Mouse (Mus musculus) forebrain, postnatal 0 days (tissue): ENCODE measurements around the gene Slc22a29. TPM values are rescaled to one million over a fixed set of nuclear protein-coding genes. Genes with fewer than 3 reads are reported as not detected.

Experiments
- polyA plus RNA-seq: library from polyadenylated mRNA; unstranded; fragments of >200 nt; fragmentation: Nextera tagmentation; extraction: Ambion mirVana; gene quantifications from 2 replicates; pipeline ENCODE4 v1.2.1, GENCODE M21; 2015
- total RNA-seq: library from RNA; depleted of rRNA; stranded (reverse); fragments of >200 nt; gene quantifications from 2 replicates; pipeline ENCODE4 v1.2.3, GENCODE M21; 2014; rRNA removed

Slc22a29 gene
- total and polyA plus RNA-seq, 2 experiments from 2014 or later = 0.30 TPM; not detected in 1

Other genes starting within 250 kb of the Slc22a29 start
- not detected in 2 replicates for gene Slc22a28, start 86.9 kb downstream of the Slc22a29 start, total RNA-seq
- gene Slc22a28, start 86.9 kb downstream of the Slc22a29 start, polyA plus RNA-seq = not detected in 2 replicates
- gene Slc22a30, start 186.2 kb upstream of the Slc22a29 start, total RNA-seq = not detected in 2 replicates
- gene Slc22a30, start 186.2 kb upstream of the Slc22a29 start, polyA plus RNA-seq = not detected in 2 replicates